Mouse (Mus musculus) kidney, adult 2 months (tissue): Measurements from ENCODE around the gene Nsf. TPM values are rescaled to one million over a fixed set of nuclear protein-coding genes. Genes with fewer than 3 reads are reported as not detected.
"Not testable (repeated sequence)": the region's sequence is repeated elsewhere in the genome, so short reads cannot be mapped to it uniquely, and the experiment has no call there.

Experiments
- DNase-seq: peaks from one replicate; pipeline ENCODE4 v3.0.0; 2021
- H3K27ac ChIP-seq: fragments of 200-500 bp; 2 replicates; pipeline ENCODE4 v1.5.1; 2012; ENCODE audit warnings: low read depth, low read length, control low read depth, inconsistent platforms; ENCODE audit not compliant: insufficient read depth
- H3K27me3 ChIP-seq: fragments of 200-500 bp; replicated peaks from 2 replicates; pipeline ENCODE4 v1.6.1; 2012; ENCODE audit warnings: mild to moderate bottlenecking, moderate library complexity, low read length, inconsistent platforms; ENCODE audit not compliant: control insufficient read depth, insufficient read depth
- H3K36me3 ChIP-seq: fragments of 200-500 bp; 2 replicates; pipeline ENCODE4 v1.6.1; 2012; ENCODE audit warnings: mild to moderate bottlenecking, moderate library complexity, low read length, inconsistent platforms; ENCODE audit not compliant: control insufficient read depth, insufficient read depth
- H3K4me1 ChIP-seq: fragments of 200-500 bp; 2 replicates; pipeline ENCODE4 v1.6.1; 2011; ENCODE audit warnings: low read length; ENCODE audit not compliant: control insufficient read depth, insufficient read depth
- H3K4me3 ChIP-seq: fragments of 200-500 bp; 2 replicates; pipeline ENCODE4 v1.5.1; 2011; ENCODE audit warnings: mild to moderate bottlenecking, low read depth, low read length, control low read depth; ENCODE audit not compliant: insufficient read depth
- CTCF ChIP-seq: fragments of 200-500 bp; conservative IDR thresholded peaks from 2 replicates; pipeline ENCODE4 v1.5.1; 2011; ENCODE audit warnings: low read depth, mild to moderate bottlenecking, control low read depth, low read length, moderate library complexity, mixed read lengths; ENCODE audit not compliant: insufficient read depth, insufficient read length
- POLR2A ChIP-seq: fragments of 200-500 bp; IDR thresholded peaks from one replicate; pipeline ENCODE4 v1.6.1; 2011; ENCODE audit warnings: low read depth, low read length, control low read depth
- WGBS: fragments of 180-500 bp; shearing (Covaris S2); methylation state at CpG from one replicate; pipeline ENCODE4 v1.1.7; 2018; 5-methylcytosine and 5-hydroxymethylcytosine counted together
- polyA plus RNA-seq: library from polyadenylated mRNA; depleted of rRNA; stranded (reverse); fragments of >200 nt; gene quantifications from 2 replicates; pipeline ENCODE4 v1.2.3, GENCODE M21; 2012

Gene Nsf
- polyA plus RNA-seq, 1 experiment, result 35.4 TPM

DNA sequence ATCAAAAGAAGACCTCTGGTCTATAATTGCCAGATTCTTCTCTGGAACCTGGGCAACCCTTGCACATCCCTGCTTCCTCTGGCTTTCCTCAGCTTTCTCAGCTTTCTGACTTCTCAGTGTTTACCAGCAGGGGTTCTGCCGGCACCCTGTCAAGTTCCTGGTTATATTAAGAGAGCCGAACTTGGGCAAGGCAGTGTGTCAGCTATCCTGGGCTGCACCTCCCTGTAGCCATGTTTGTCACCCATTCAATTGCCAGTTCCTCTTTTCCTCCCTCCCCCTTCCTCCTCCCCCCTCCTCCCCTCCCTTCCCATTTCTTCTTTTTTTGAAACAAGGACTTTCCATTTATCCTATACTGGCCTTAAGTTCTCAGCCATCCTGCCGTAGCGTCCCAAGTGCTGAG lies 38.8 kb upstream of the Nsf start:
- H3K4me1 ChIP-seq, result no peaks in the 10 kb centered on the region
- H3K4me3 ChIP-seq, result no peak overlapping the region
- no peak overlapping the region for H3K27ac ChIP-seq
- DNase-seq, result no peak
- H3K27me3 ChIP-seq, result no peaks in the 10 kb centered on the region
- WGBS, result 62% methylated on average over 4 of the region's 4 CpGs
- no peaks in the 10 kb centered on the region for H3K36me3 ChIP-seq
- TF ChIP-seq POLR2A (no peak), CTCF (no peak)

DNA sequence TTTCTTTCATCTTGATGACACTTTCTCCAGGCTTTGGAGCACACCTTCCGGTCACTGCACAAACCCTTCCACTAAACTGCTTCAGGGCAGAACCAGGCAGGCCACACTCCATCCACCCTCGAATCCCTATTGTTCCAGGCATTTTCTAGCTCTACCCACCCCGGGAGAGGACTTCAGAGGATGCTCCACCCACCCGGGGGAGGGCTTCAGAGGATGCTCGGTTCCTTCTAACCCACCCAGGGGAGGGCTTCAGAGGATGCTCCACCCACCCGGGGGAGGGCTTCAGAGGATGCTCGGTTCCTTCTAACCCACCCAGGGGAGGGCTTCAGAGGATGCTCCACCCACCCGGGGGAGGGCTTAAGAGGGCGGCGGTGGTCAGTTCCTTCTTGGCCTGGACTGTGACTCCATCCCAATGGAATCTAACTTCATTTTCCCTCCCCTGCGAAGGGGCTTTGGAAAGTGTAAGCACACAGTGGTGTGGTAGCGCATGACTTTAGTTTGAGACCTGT lies 36.2 kb upstream of the Nsf start:
- not testable (repeated sequence) for H3K4me1 ChIP-seq, H3K27me3 ChIP-seq, H3K27ac ChIP-seq, H3K4me3 ChIP-seq, H3K36me3 ChIP-seq
- DNase-seq, result peak; percentile 12
- 22% methylated on average over 12 of the region's 12 CpGs for WGBS

DNA sequence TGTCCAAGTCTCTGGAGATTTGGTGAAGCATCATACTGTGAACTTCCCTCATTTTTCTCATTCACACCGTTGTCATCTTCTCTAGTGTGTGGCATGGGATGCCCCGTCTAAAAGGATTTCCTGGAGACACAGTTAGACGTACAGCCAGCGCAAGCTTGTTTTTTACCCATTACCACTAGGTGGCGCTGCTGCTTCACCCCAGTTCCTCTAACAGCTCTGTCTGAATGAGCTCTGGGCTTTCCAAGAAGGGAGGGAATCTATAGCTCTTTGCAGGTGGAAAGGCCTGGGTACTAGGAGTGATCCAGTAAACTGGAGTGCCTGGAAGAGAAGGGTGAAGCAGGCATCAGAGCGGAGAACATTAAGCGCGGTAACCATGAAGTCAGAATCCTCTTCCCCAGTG lies 33.6 kb upstream of the Nsf start:
- no peaks in the 10 kb centered on the region for H3K4me1 ChIP-seq
- H3K36me3 ChIP-seq, result peaks cover 2% of the 10 kb centered on the region
- 29% methylated on average over 8 of the region's 8 CpGs for WGBS
- peak; percentile 67 for DNase-seq
- no peaks in the 10 kb centered on the region for H3K27me3 ChIP-seq
- TF ChIP-seq CTCF (peak; percentile 86), POLR2A (no peak)
- no peak overlapping the region for H3K27ac ChIP-seq
- no peak overlapping the region for H3K4me3 ChIP-seq

DNA sequence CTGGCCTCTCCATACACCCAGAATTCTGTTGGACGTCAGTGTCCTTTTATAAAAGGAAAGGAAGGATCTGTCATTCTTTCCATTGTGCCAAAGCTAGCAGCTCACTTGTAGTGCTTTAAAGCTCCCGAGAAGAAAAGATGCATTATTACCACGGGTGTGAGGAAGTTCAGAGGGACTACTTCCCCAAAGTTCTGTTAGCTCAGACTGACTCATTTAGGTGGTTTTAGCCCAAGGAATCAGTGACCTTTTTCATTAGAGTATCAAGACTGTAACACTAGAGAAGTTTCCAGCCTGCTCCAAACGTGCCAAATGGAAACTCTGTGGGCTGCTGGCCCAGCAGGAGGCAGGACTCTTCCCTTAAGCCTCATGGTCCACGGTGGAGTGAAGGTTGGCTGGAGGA lies 30.2 kb upstream of the Nsf start:
- H3K4me3 ChIP-seq, result no peak overlapping the region
- peaks cover 2% of the 10 kb centered on the region for H3K36me3 ChIP-seq
- TF ChIP-seq CTCF (no peak), POLR2A (no peak)
- no peak overlapping the region for H3K27ac ChIP-seq
- whole genome bisulfite sequencing, result 60% methylated on average over 5 of the region's 5 CpGs
- H3K4me1 ChIP-seq, result no peaks in the 10 kb centered on the region
- no peaks in the 10 kb centered on the region for H3K27me3 ChIP-seq
- no peak for DNase-seq

DNA sequence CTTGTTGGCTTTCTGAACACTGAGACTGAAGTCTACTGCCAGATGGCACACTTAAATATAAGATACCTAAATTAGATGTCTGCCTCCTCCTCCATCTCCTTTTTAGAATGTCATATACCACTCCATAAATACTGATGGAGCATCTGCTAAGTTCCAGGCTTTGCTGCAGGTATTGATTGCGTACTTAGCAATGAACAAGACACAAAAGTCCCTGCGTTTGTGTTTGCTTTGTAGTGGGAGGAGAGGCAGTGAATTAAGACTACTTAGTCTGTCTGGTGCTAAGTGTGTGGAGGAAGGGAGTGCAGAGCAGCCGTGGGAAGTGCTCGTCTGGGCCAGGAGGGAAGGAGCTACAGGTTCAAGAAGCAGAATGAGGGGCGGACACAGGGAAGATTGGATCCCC lies 28.0 kb upstream of the Nsf start:
- Histone ChIP-seq H3K27me3 (no peaks in the 10 kb centered on the region), H3K4me3 (no peak overlapping the region), H3K4me1 (no peaks in the 10 kb centered on the region), H3K36me3 (peaks cover 2% of the 10 kb centered on the region), H3K27ac (no peak overlapping the region)
- TF ChIP-seq POLR2A, result no peak
- no peak for TF ChIP-seq CTCF
- WGBS, result 55% methylated on average over 5 of the region's 5 CpGs
- no peak for DNase-seq

DNA sequence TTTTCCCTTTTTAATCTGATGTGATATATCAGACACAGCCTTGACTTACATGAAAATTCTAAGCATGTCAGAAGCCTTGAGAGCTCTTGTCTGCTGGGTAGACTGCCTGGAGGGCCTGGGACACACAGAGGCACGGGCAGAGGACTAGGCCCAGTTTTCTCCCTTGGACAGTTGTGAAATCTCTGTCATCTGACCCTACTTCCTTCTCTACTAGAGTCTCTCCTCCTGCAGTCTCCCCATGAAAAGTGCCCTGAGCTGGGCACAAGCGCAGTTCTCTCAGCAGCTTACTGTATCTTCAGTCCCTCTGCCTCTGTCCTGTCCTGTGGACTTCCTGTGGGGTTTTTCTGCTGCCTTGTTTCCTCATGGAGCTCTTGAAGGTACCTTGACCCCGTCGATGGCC lies 25.5 kb upstream of the Nsf start:
- DNase-seq, result no peak
- Histone ChIP-seq H3K27ac (no peak overlapping the region), H3K27me3 (no peaks in the 10 kb centered on the region)

DNA sequence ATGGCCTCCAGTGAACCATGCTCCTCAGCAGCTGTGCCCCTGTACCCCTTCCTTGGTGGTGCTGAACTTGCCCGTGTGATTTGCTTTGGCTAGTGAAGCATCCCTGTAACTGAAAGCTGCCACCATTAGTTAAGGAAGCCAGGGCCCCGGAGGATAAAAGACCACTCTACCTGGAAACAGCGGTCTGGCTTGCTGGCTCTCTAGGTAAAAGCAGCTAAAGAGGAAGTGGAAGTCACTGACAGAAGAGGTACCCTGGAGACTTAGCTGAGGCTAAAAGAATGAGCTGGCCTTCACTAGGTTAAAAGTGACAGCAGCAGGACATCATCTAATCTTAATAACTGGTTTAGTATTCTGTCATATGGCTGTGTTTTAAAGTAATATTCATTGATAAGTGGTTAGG lies 17.0 kb upstream of the Nsf start:
- no peak for DNase-seq
- peaks cover 2% of the 10 kb centered on the region; the same call in 1 of the 2 replicates for H3K36me3 ChIP-seq
- TF ChIP-seq POLR2A (no peak), CTCF (no peak)
- no peak overlapping the region for H3K27ac ChIP-seq
- no peak overlapping the region for H3K4me3 ChIP-seq
- no peaks in the 10 kb centered on the region for H3K27me3 ChIP-seq
- H3K4me1 ChIP-seq, result no peaks in the 10 kb centered on the region
- 77% methylated on average over 3 of the region's 3 CpGs for WGBS

More for the DNA sequence above, 25.5 kb upstream of the Nsf start:
- 84% methylated on average over 4 of the region's 4 CpGs for WGBS
- peaks cover 2% of the 10 kb centered on the region for H3K36me3 ChIP-seq
- H3K4me1 ChIP-seq, result no peaks in the 10 kb centered on the region
- TF ChIP-seq CTCF, result no peak
- TF ChIP-seq POLR2A, result no peak
- no peak overlapping the region for H3K4me3 ChIP-seq

DNA sequence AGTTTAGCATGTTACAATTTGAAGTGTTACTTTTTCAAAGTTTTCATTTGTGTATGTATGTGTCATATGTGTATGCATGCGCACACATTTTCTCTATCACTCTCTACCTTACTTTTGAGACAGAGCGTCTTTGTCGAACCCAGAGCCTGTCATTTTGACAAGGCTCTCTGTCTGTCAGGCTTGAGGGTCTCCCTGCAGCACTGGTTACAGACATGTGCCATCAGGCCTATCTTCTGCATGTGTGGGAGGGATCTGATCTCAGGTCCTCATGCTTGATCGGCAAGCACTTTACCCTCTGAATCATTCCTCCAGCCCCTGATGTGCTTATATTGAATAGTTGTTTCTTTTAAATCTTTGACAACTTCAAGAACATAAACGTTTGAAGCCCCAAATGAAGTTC lies 15.4 kb upstream of the Nsf start:
- H3K27me3 ChIP-seq, result no peaks in the 10 kb centered on the region
- DNase-seq, result no peak
- WGBS, result 91% methylated on average over 5 of the region's 5 CpGs

More for the DNA sequence above, 15.4 kb upstream of the Nsf start:
- H3K27ac ChIP-seq, result no peak overlapping the region
- no peak for TF ChIP-seq CTCF
- TF ChIP-seq POLR2A, result no peak
- H3K4me1 ChIP-seq, result no peaks in the 10 kb centered on the region
- peaks cover 2% of the 10 kb centered on the region; the same call in 1 of the 2 replicates for H3K36me3 ChIP-seq
- no peak overlapping the region for H3K4me3 ChIP-seq
